Mouse (Mus musculus) CH12.LX (cell line): ENCODE results near the gene 9930021J03Rik. TPM values are rescaled to one million over a fixed set of nuclear protein-coding genes. Genes with fewer than 3 reads are reported as not detected.

ENCODE experiments used
- DNase-seq: peaks from one replicate; pipeline ENCODE4 v3.0.0-alpha.2; 2013; ENCODE audit errors: extremely low read depth
- H3K27ac ChIP-seq: 2 replicates; pipeline ENCODE4 v1.5.1; 2012; ENCODE audit warnings: low read depth, mild to moderate bottlenecking, control low read depth, moderate library complexity; ENCODE audit not compliant: insufficient read depth
- H3K27me3 ChIP-seq: replicated peaks from 2 replicates; pipeline ENCODE3; 2012; ENCODE audit warnings: inconsistent platforms
- H3K36me3 ChIP-seq, 2 experiments: replicated peaks in 1 of 2; 2 replicates each; pipeline versions ENCODE3 to v1.6.1; 2012; ENCODE audit warnings: inconsistent platforms in 1 of 2, low read length in 1 of 2, mild to moderate bottlenecking in 1 of 2, mixed read lengths in 1 of 2, moderate library complexity in 1 of 2; ENCODE audit not compliant: control insufficient read depth in 1 of 2, insufficient read depth in 1 of 2
- H3K4me1 ChIP-seq, 2 experiments: 2 replicates each; pipeline ENCODE4 v1.6.1; 2012; ENCODE audit warnings: inconsistent platforms in 1 of 2, moderate library complexity in 1 of 2; ENCODE audit not compliant: insufficient read depth in 2 of 2, control insufficient read depth in 1 of 2
- H3K4me2 ChIP-seq: 2 replicates; pipeline ENCODE4 v1.6.1; 2012; ENCODE audit warnings: low read depth, mild to moderate bottlenecking, control low read depth; ENCODE audit not compliant: poor library complexity, insufficient read depth, severe bottlenecking
- H3K4me3 ChIP-seq, 3 experiments: fragments of 150-350 bp in 1 of 3; sonication (generic) in 1 of 3; replicated peaks in 1 of 3; 2 replicates each; pipeline versions ENCODE3 to v1.5.1; 2011 to 2012; ENCODE audit warnings: low read depth in 2 of 3, low read length in 2 of 3, mild to moderate bottlenecking in 2 of 3, moderate library complexity in 2 of 3, control low read depth in 1 of 3, improper control_type of control experiment in 1 of 3, inconsistent platforms in 1 of 3, mixed read lengths in 1 of 3; ENCODE audit not compliant: poor library complexity in 1 of 3
- H3K79me2 ChIP-seq: replicated peaks from 2 replicates; pipeline ENCODE4 v1.6.1; 2012; ENCODE audit warnings: mild to moderate bottlenecking, moderate library complexity; ENCODE audit not compliant: control insufficient read depth, poor library complexity, insufficient read depth, severe bottlenecking; ENCODE audit errors: extremely low read depth
- H3K9ac ChIP-seq: 2 replicates; pipeline ENCODE4 v1.6.1; 2012; ENCODE audit warnings: low read depth, mild to moderate bottlenecking, control low read depth, moderate library complexity; ENCODE audit not compliant: insufficient read depth
- H3K9me3 ChIP-seq: replicated peaks from 2 replicates; pipeline ENCODE3; 2012; ENCODE audit warnings: low read length, inconsistent platforms, mixed read lengths
- BHLHE40 ChIP-seq: IDR thresholded peaks from 2 replicates; pipeline ENCODE4 v1.6.1; 2011; ENCODE audit warnings: mild to moderate bottlenecking, low read depth, low read length, improper control_type of control experiment
- CHD1 ChIP-seq: IDR thresholded peaks from 2 replicates; pipeline ENCODE4 v1.6.1; 2012; ENCODE audit warnings: low read depth, low read length, improper control_type of control experiment, inconsistent platforms
- CHD2 ChIP-seq: IDR thresholded peaks from 2 replicates; pipeline ENCODE4 v1.6.1; 2011; ENCODE audit warnings: low read length, improper control_type of control experiment
- CTCF ChIP-seq, 2 experiments: IDR thresholded peaks in 1 of 2; conservative IDR thresholded peaks in 1 of 2; 2 replicates each; pipeline ENCODE4 v1.5.1; 2011 to 2012; ENCODE audit warnings: low read depth in 2 of 2, low read length in 2 of 2, improper control_type of control experiment in 1 of 2, inconsistent platforms in 1 of 2, mild to moderate bottlenecking in 1 of 2, moderate library complexity in 1 of 2
- E2F4 ChIP-seq: IDR thresholded peaks from 2 replicates; pipeline ENCODE4 v1.6.1; 2011; ENCODE audit warnings: low read depth, low read length, improper control_type of control experiment; ENCODE audit not compliant: insufficient replicate concordance
- ELF1 ChIP-seq: IDR thresholded peaks from 2 replicates; pipeline ENCODE4 v1.6.1; 2014; ENCODE audit warnings: low read depth, mild to moderate bottlenecking, inconsistent platforms, low read length, improper control_type of control experiment
- EP300 ChIP-seq: IDR thresholded peaks from 2 replicates; pipeline ENCODE4 v1.6.1; 2011; ENCODE audit warnings: low read length, improper control_type of control experiment
- ETS1 ChIP-seq: conservative IDR thresholded peaks from 2 replicates; pipeline ENCODE4 v1.6.1; 2012; ENCODE audit warnings: low read depth, mild to moderate bottlenecking, inconsistent platforms, low read length, improper control_type of control experiment, moderate library complexity
- GABPA ChIP-seq: IDR thresholded peaks from 2 replicates; pipeline ENCODE4 v1.6.1; 2012; ENCODE audit warnings: low read depth, low read length, improper control_type of control experiment, inconsistent platforms; ENCODE audit not compliant: insufficient replicate concordance
- HCFC1 ChIP-seq: IDR thresholded peaks from 2 replicates; pipeline ENCODE4 v1.6.1; 2012; ENCODE audit warnings: low read depth, mild to moderate bottlenecking, inconsistent platforms, low read length, improper control_type of control experiment
- IRF4 ChIP-seq: IDR thresholded peaks from 2 replicates; pipeline ENCODE4 v1.6.1; 2014; ENCODE audit warnings: low read depth, mild to moderate bottlenecking, inconsistent platforms, low read length, improper control_type of control experiment
- JUN ChIP-seq: IDR thresholded peaks from 2 replicates; pipeline ENCODE4 v1.6.1; 2011; ENCODE audit warnings: low read depth, mild to moderate bottlenecking, low read length, improper control_type of control experiment, moderate library complexity; ENCODE audit not compliant: insufficient read depth
- JUND ChIP-seq: conservative IDR thresholded peaks from 2 replicates; pipeline ENCODE4 v1.6.1; 2011; ENCODE audit warnings: low read depth, low read length, improper control_type of control experiment
- KAT2A ChIP-seq: IDR thresholded peaks from 2 replicates; pipeline ENCODE4 v1.6.1; 2012; ENCODE audit warnings: low read length, improper control_type of control experiment, inconsistent platforms; ENCODE audit not compliant: insufficient replicate concordance
- MAFK ChIP-seq: IDR thresholded peaks from 2 replicates; pipeline ENCODE4 v1.6.1; 2011; ENCODE audit warnings: low read length, improper control_type of control experiment; ENCODE audit not compliant: insufficient replicate concordance
- MAX ChIP-seq: IDR thresholded peaks from 2 replicates; pipeline ENCODE4 v1.6.1; 2011; ENCODE audit warnings: low read length, improper control_type of control experiment
- MAZ ChIP-seq: IDR thresholded peaks from 2 replicates; pipeline ENCODE4 v1.6.1; 2012; ENCODE audit warnings: low read depth, mild to moderate bottlenecking, inconsistent platforms, low read length, improper control_type of control experiment, moderate library complexity
- MEF2A ChIP-seq: IDR thresholded peaks from 2 replicates; pipeline ENCODE4 v1.6.1; 2014; ENCODE audit warnings: low read depth, mild to moderate bottlenecking, inconsistent platforms, low read length, improper control_type of control experiment, borderline replicate concordance
- MXI1 ChIP-seq: IDR thresholded peaks from 2 replicates; pipeline ENCODE4 v1.6.1; 2011; ENCODE audit warnings: mild to moderate bottlenecking, low read depth, low read length, improper control_type of control experiment
- MYC ChIP-seq: IDR thresholded peaks from 2 replicates; pipeline ENCODE4 v1.6.1; 2011; ENCODE audit warnings: low read depth, mild to moderate bottlenecking, improper control_type of control experiment, low read length
- NELFE ChIP-seq: IDR thresholded peaks from 2 replicates; pipeline ENCODE4 v1.6.1; 2011; ENCODE audit warnings: low read depth, low read length, improper control_type of control experiment
- NRF1 ChIP-seq: IDR thresholded peaks from 2 replicates; pipeline ENCODE4 v1.6.1; 2014; ENCODE audit warnings: low read depth, mild to moderate bottlenecking, inconsistent platforms, low read length, improper control_type of control experiment, moderate library complexity
- PAX5 ChIP-seq: IDR thresholded peaks from 2 replicates; pipeline ENCODE4 v1.6.1; 2012; ENCODE audit warnings: low read length, inconsistent platforms, mixed read lengths
- POLR2A ChIP-seq: IDR thresholded peaks from 2 replicates; pipeline ENCODE4 v1.6.1; 2011; ENCODE audit warnings: low read depth, mild to moderate bottlenecking, improper control_type of control experiment, low read length
- POLR2AphosphoS2 ChIP-seq: IDR thresholded peaks from 2 replicates; pipeline ENCODE4 v1.6.1; 2011; ENCODE audit warnings: low read depth, low read length, improper control_type of control experiment
- RAD21 ChIP-seq: IDR thresholded peaks from 2 replicates; pipeline ENCODE4 v1.6.1; 2011; ENCODE audit warnings: low read depth, mild to moderate bottlenecking, low read length, improper control_type of control experiment, moderate library complexity
- RCOR1 ChIP-seq: conservative IDR thresholded peaks from 2 replicates; pipeline ENCODE4 v1.6.1; 2012; ENCODE audit warnings: low read depth, mild to moderate bottlenecking, inconsistent platforms, low read length, improper control_type of control experiment
- SIN3A ChIP-seq: IDR thresholded peaks from 2 replicates; pipeline ENCODE4 v1.6.1; 2012; ENCODE audit warnings: low read length, improper control_type of control experiment, inconsistent platforms
- TBP ChIP-seq: conservative IDR thresholded peaks from 2 replicates; pipeline ENCODE4 v1.6.1; 2011; ENCODE audit warnings: low read depth, low read length, improper control_type of control experiment
- TCF12 ChIP-seq: IDR thresholded peaks from 2 replicates; pipeline ENCODE4 v1.6.1; 2014; ENCODE audit warnings: low read depth, mild to moderate bottlenecking, inconsistent platforms, low read length, improper control_type of control experiment
- UBTF ChIP-seq: IDR thresholded peaks from 2 replicates; pipeline ENCODE4 v1.6.1; 2012; ENCODE audit warnings: low read depth, mild to moderate bottlenecking, inconsistent platforms, low read length, improper control_type of control experiment, moderate library complexity
- USF1 ChIP-seq: IDR thresholded peaks from 2 replicates; pipeline ENCODE4 v1.6.1; 2014; ENCODE audit warnings: low read depth, mild to moderate bottlenecking, inconsistent platforms, low read length, improper control_type of control experiment
- USF2 ChIP-seq: conservative IDR thresholded peaks from 2 replicates; pipeline ENCODE4 v1.6.1; 2011; ENCODE audit warnings: low read depth, low read length, improper control_type of control experiment
- ZC3H11A ChIP-seq: IDR thresholded peaks from 2 replicates; pipeline ENCODE4 v1.6.1; 2012; ENCODE audit warnings: low read depth, mild to moderate bottlenecking, inconsistent platforms, low read length, improper control_type of control experiment
- ZKSCAN1 ChIP-seq: IDR thresholded peaks from 2 replicates; pipeline ENCODE4 v1.6.1; 2012; ENCODE audit warnings: low read depth, inconsistent platforms, low read length, improper control_type of control experiment, borderline replicate concordance
- ZMIZ1 ChIP-seq: IDR thresholded peaks from 2 replicates; pipeline ENCODE4 v1.6.1; 2012; ENCODE audit warnings: low read depth, mild to moderate bottlenecking, inconsistent platforms, low read length, improper control_type of control experiment
- ZNF384 ChIP-seq: IDR thresholded peaks from 2 replicates; pipeline ENCODE4 v1.6.1; 2012; ENCODE audit warnings: low read depth, low read length, improper control_type of control experiment, inconsistent platforms
- dilution Hi-C: fragments of 300-500 bp; cut with MboI; formaldehyde crosslinking; loops from 2 replicates; pipeline ENCODE4 v1.14.3; 2020; ENCODE audit warnings: low sequenced_read_pairs; ENCODE audit not compliant: extremely low pct_unique_long_range_greater_than_20kb, extremely low pct_ligation_motif_present
- in situ Hi-C: fragments of 300-500 bp; cut with MboI; formaldehyde crosslinking; loops from 3 replicates; pipeline ENCODE4 v1.14.3; 2019; ENCODE audit warnings: low sequenced_read_pairs, low pct_ligation_motif_present, low pct_unique_long_range_greater_than_20kb, mixed read lengths
- polyA plus RNA-seq: library from polyadenylated mRNA; unstranded; fragments of >175 nt; gene quantifications from 2 replicates; pipeline ENCODE4 v1.2.1, GENCODE M21; 2012; ENCODE audit warnings: low read depth; ENCODE audit not compliant: insufficient read length
- total RNA-seq, 2 experiments: library from RNA; depleted of rRNA; stranded (reverse); fragments of 300-350 nt in 1 of 2; fragments of >200 nt in 1 of 2; gene quantifications; 2 replicates each; pipeline ENCODE4 v1.2.3; 2012 to 2014

The 9930021J03Rik gene
- total RNA-seq (2012; rRNA removed) (3.3 and 4.2 TPM in 2 replicates), total RNA-seq (2014; rRNA removed) (5.9 and 7.8 TPM in 2 replicates), polyA plus RNA-seq (8.1 and 8.7 TPM in 2 replicates)

GRCm38 (mm10) chr19:29805917-29806785, at the start of gene 9930021J03Rik:
9930021J03Rik (minus strand) TSS chr19:29805989.
- Histone ChIP-seq H3K9me3 (no peaks in the 10 kb centered on the region), H3K36me3 (peaks cover 18 to 28% of the 10 kb centered on the region in 2 experiments), H3K79me2 (peaks cover 35% of the 10 kb centered on the region), H3K4me2 (peak within 1 kb of the TSS; percentile 85), H3K27ac (peak within 1 kb of the TSS; percentile 41), H3K4me3 (peak within 1 kb of the TSS; percentile 62 to 94 (median 89)), H3K27me3 (no peaks in the 10 kb centered on the region), H3K9ac (peak within 1 kb of the TSS; percentile 96), H3K4me1 (peaks cover 0 to 35% of the 10 kb centered on the region in 2 experiments; a peak in 3 of 4 replicates)
- in situ Hi-C loops (loop anchor here (25.0 kb wide), 1 partner anchor 444 kb away; the partner anchor contains the start of genes Cd274 and Plgrkt), dilution Hi-C loops (no loop called here)
- DNase-seq: peak; percentile 98
- TF ChIP-seq IRF4 (peak; percentile 68; the same call in 1 of the 2 replicates), GABPA (0 out of 2 replicates have a peak, but pooled peaks have one; percentile 15), HCFC1 (peak; percentile 94), KAT2A (peak; percentile 80; the same call in 1 of the 2 replicates), PAX5 (no peak), TBP (peak; percentile 83), NRF1 (peak; percentile 91), UBTF (0 out of 2 replicates have a peak, but pooled peaks have one; percentile 14), ETS1 (no peak), ELF1 (peak; percentile 83), NELFE (peak; percentile 69), TCF12 (peak; percentile 79), ZMIZ1 (peak; percentile 76; the same call in 1 of the 2 replicates), JUND (no peak), MAX (peak; percentile 6; the same call in 1 of the 2 replicates), ZC3H11A (no peak), JUN (no peak), MAZ (peak; percentile 100), USF2 (no peak), RAD21 (no peak), CHD1 (no peak), BHLHE40 (no peak), MYC (no peak), CTCF (conservative IDR thresholded peaks at IDR 0.05 in 1 of 2, IDR thresholded peaks at IDR 0.05 in 1 of 2; ENCODE audit: low read depth in 2 of 2, low read length in 2 of 2) (no peak), RCOR1 (no peak), MAFK (no peak), ZKSCAN1 (no peak; the same call in 1 of the 2 replicates), SIN3A (peak; percentile 96), ZNF384 (0 out of 2 replicates have a peak, but pooled peaks have one; percentile 19), EP300 (no peak; the same call in 1 of the 2 replicates), MEF2A (peak; percentile 58; the same call in 1 of the 2 replicates), POLR2AphosphoS2 (peak; percentile 84), CHD2 (0 out of 2 replicates have a peak, but pooled peaks have one; percentile 18), MXI1 (peak; percentile 81), E2F4 (no peak), POLR2A (peak; percentile 76), USF1 (no peak)
